Mouse (Mus musculus): Measurements from ENCODE around the gene F2r. TPM values are rescaled to one million over a fixed set of nuclear protein-coding genes. Genes with fewer than 3 reads are reported as not detected.

Gene F2r
- total RNA-seq, 1 experiment, result 113 TPM

GRCm38 (mm10) chr13:95651870-95652668 lies 33.8 kb upstream of the F2r start:
- H3K9ac ChIP-seq (ENCODE audit: insufficient read depth, low read depth, low read length, poor library complexity, severe bottlenecking), result no peak overlapping the region
- no peaks in the 10 kb centered on the region for H3K9me3 ChIP-seq (ENCODE audit: control insufficient read depth, insufficient read depth, low read depth, low read length)
- H3K4me1 ChIP-seq (ENCODE audit: control insufficient read depth in 2 of 2, insufficient read depth in 2 of 2, low read length in 2 of 2, poor library complexity in 1 of 2), result peaks cover 2 to 12% of the 10 kb centered on the region in 2 experiments; a peak in 2 of 4 replicates
- no peak for TF ChIP-seq HCFC1 (IDR thresholded peaks at IDR 0.05; ENCODE audit: borderline replicate concordance, insufficient read depth, low read length)
- TF ChIP-seq CHD2 (IDR thresholded peaks at IDR 0.05; ENCODE audit: low read depth, low read length), result no peak
- TF ChIP-seq MAFK (IDR thresholded peaks at IDR 0.05; ENCODE audit: insufficient read depth, low read depth, low read length), result no peak
- TF ChIP-seq ZC3H11A (IDR thresholded peaks at IDR 0.05; ENCODE audit: borderline replicate concordance, low read depth, low read length), result no peak
- TF ChIP-seq ZNF384 (IDR thresholded peaks at IDR 0.05; ENCODE audit: low read depth, low read length), result no peak
- no peak overlapping the region for H3K4me3 ChIP-seq (ENCODE audit: insufficient read depth in 1 of 2, low read depth in 1 of 2, low read length in 2 of 2, poor library complexity in 1 of 2, severe bottlenecking in 1 of 2)
- no peak overlapping the region for H3K27ac ChIP-seq (ENCODE audit: insufficient read depth, low read depth, low read length, poor library complexity, severe bottlenecking)
- no peaks in the 10 kb centered on the region; the same call in 1 of the 2 replicates for H3K36me3 ChIP-seq (ENCODE audit: control insufficient read depth, insufficient read depth, low read length, poor library complexity, severe bottlenecking)
- in situ Hi-C loops (cut with MboI; ENCODE audit: low sequenced_read_pairs in 2 of 2, unreplicated experiment in 2 of 2), result no loop called here
- no peak for DNase-seq (ENCODE audit: low read depth, low spot score)

GRCm38 (mm10) chr13:95649941-95650340 lies 31.7 kb upstream of the F2r start:
- H3K4me1 ChIP-seq (ENCODE audit: control insufficient read depth in 2 of 2, insufficient read depth in 2 of 2, low read length in 2 of 2, poor library complexity in 1 of 2), result peaks cover 0 to 4% of the 10 kb centered on the region in 2 experiments; a peak in 1 of 4 replicates
- DNase-seq (ENCODE audit: low read depth, low spot score), result no peak
- H3K9ac ChIP-seq (ENCODE audit: insufficient read depth, low read depth, low read length, poor library complexity, severe bottlenecking), result no peak overlapping the region
- in situ Hi-C loops (cut with MboI; ENCODE audit: low sequenced_read_pairs in 2 of 2, unreplicated experiment in 2 of 2), result no loop called here
- no peak overlapping the region for H3K4me3 ChIP-seq (ENCODE audit: insufficient read depth in 1 of 2, low read depth in 1 of 2, low read length in 2 of 2, poor library complexity in 1 of 2, severe bottlenecking in 1 of 2)
- no peaks in the 10 kb centered on the region for H3K9me3 ChIP-seq (ENCODE audit: control insufficient read depth, insufficient read depth, low read depth, low read length)
- no peaks in the 10 kb centered on the region; the same call in 1 of the 2 replicates for H3K36me3 ChIP-seq (ENCODE audit: control insufficient read depth, insufficient read depth, low read length, poor library complexity, severe bottlenecking)
- no peak overlapping the region for H3K27ac ChIP-seq (ENCODE audit: insufficient read depth, low read depth, low read length, poor library complexity, severe bottlenecking)
- TF ChIP-seq HCFC1 (IDR thresholded peaks at IDR 0.05; ENCODE audit: borderline replicate concordance, insufficient read depth, low read length) (no peak), MAFK (IDR thresholded peaks at IDR 0.05; ENCODE audit: insufficient read depth, low read depth, low read length) (no peak), CHD2 (IDR thresholded peaks at IDR 0.05; ENCODE audit: low read depth, low read length) (no peak), ZNF384 (IDR thresholded peaks at IDR 0.05; ENCODE audit: low read depth, low read length) (no peak)

- DNase-seq (ENCODE audit: low read depth, low spot score), result no peak
- in situ Hi-C loops (cut with MboI; ENCODE audit: low sequenced_read_pairs in 2 of 2, unreplicated experiment in 2 of 2), result no loop called here
- TF ChIP-seq CHD2 (IDR thresholded peaks at IDR 0.05; ENCODE audit: low read depth, low read length) (no peak), MAFK (IDR thresholded peaks at IDR 0.05; ENCODE audit: insufficient read depth, low read depth, low read length) (no peak)
These were observed 29.0 kb upstream of the F2r start for GRCm38 (mm10) chr13:95647248-95647647.

GRCm38 (mm10) chr13:95646687-95647111 lies 28.4 kb upstream of the F2r start:
- TF ChIP-seq ZC3H11A (IDR thresholded peaks at IDR 0.05; ENCODE audit: borderline replicate concordance, low read depth, low read length), result no peak
- no peak for TF ChIP-seq CHD2 (IDR thresholded peaks at IDR 0.05; ENCODE audit: low read depth, low read length)
- TF ChIP-seq MAFK (IDR thresholded peaks at IDR 0.05; ENCODE audit: insufficient read depth, low read depth, low read length), result no peak
- no peak for TF ChIP-seq HCFC1 (IDR thresholded peaks at IDR 0.05; ENCODE audit: borderline replicate concordance, insufficient read depth, low read length)
- TF ChIP-seq ZNF384 (IDR thresholded peaks at IDR 0.05; ENCODE audit: low read depth, low read length), result no peak
- no peaks in the 10 kb centered on the region; the same call in 1 of the 2 replicates for H3K36me3 ChIP-seq (ENCODE audit: control insufficient read depth, insufficient read depth, low read length, poor library complexity, severe bottlenecking)
- no peak overlapping the region for H3K9ac ChIP-seq (ENCODE audit: insufficient read depth, low read depth, low read length, poor library complexity, severe bottlenecking)
- H3K4me3 ChIP-seq (ENCODE audit: insufficient read depth in 1 of 2, low read depth in 1 of 2, low read length in 2 of 2, poor library complexity in 1 of 2, severe bottlenecking in 1 of 2), result no peak overlapping the region
- DNase-seq (ENCODE audit: low read depth, low spot score), result no peak
- H3K4me1 ChIP-seq (ENCODE audit: control insufficient read depth in 2 of 2, insufficient read depth in 2 of 2, low read length in 2 of 2, poor library complexity in 1 of 2), result no peaks in the 10 kb centered on the region
- no peak overlapping the region for H3K27ac ChIP-seq (ENCODE audit: insufficient read depth, low read depth, low read length, poor library complexity, severe bottlenecking)
- H3K9me3 ChIP-seq (ENCODE audit: control insufficient read depth, insufficient read depth, low read depth, low read length), result no peaks in the 10 kb centered on the region
- in situ Hi-C loops (cut with MboI; ENCODE audit: low sequenced_read_pairs in 2 of 2, unreplicated experiment in 2 of 2), result no loop called here

More at GRCm38 (mm10) chr13:95647248-95647647, 29.0 kb upstream of the F2r start:
- H3K27ac ChIP-seq (ENCODE audit: insufficient read depth, low read depth, low read length, poor library complexity, severe bottlenecking), result no peak overlapping the region
- no peaks in the 10 kb centered on the region for H3K9me3 ChIP-seq (ENCODE audit: control insufficient read depth, insufficient read depth, low read depth, low read length)
- H3K36me3 ChIP-seq (ENCODE audit: control insufficient read depth, insufficient read depth, low read length, poor library complexity, severe bottlenecking), result no peaks in the 10 kb centered on the region; the same call in 1 of the 2 replicates
- no peak overlapping the region for H3K9ac ChIP-seq (ENCODE audit: insufficient read depth, low read depth, low read length, poor library complexity, severe bottlenecking)
- no peak overlapping the region for H3K4me3 ChIP-seq (ENCODE audit: insufficient read depth in 1 of 2, low read depth in 1 of 2, low read length in 2 of 2, poor library complexity in 1 of 2, severe bottlenecking in 1 of 2)
- no peaks in the 10 kb centered on the region for H3K4me1 ChIP-seq (ENCODE audit: control insufficient read depth in 2 of 2, insufficient read depth in 2 of 2, low read length in 2 of 2, poor library complexity in 1 of 2)
